Mouse (Mus musculus): Measurements from ENCODE around the gene Plcb1.

Gene Plcb1

DNA sequence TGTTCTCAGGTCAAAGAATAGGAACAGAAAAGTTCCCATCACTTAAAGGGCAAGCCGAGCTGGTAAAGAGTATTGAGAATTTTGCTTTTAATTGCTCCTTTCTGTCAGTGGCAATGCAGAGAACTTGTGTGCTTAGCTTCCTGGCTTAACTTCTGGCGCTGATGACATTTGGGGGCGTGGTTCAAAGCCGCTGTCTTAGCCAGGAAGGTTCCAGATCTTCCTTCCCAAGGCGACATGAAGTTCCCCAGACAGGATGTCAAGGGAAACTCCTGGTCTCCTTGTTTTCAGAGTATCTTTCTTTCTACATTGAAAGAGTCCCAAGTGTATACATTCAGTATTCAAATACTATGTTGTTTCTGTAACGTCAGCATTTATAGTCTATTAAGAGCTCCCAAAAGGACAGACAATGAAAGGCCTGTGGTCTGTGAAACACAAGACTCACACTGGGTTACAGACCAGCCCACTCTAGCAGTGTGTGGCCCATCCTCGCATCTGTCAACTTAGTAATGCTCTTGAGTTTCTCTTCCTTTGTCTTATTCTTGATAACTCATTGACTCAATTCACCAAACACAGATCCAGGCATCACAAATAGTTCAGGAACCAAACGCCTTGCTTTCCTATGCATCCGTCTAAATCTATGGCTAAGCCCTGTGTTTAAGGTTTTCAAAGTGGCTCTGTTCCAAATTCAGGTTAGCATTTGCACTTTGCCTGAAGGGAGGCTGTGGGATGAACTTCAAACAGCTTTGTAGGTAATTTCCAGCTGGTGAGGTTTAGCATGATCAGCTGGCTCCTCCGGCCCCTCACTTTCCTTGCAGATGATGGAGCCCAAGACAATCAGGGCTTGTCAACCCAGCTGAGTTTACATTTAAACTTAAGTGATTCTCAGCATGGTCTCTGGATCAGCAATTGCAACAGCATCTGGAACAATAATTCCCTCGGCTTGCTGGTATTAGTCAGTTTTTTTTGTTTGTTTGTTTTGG lies 418.6 kb downstream of the Plcb1 start:
- in situ Hi-C loops (cut with MboI): no loop called here

DNA sequence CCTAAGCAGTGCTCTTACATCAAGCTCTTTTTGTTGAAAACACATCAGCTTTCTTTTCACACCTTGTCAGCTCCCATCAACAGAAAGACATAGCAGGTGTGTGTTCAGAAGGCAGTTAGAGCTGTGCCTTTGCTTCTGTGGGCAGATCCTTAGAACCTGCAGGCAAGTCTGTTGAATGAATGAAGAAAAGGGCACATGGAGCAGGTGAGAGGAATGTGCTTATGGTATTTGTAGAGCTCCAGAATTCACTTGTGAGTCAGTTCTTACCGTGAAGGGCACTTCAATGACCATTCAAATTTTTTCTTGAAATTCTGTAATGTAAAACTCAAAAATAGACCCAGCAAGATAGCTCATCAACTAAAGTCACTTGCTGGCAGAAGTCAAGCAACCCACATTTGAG lies 423.0 kb downstream of the Plcb1 start:
- in situ Hi-C loops (cut with MboI): no loop called here

DNA sequence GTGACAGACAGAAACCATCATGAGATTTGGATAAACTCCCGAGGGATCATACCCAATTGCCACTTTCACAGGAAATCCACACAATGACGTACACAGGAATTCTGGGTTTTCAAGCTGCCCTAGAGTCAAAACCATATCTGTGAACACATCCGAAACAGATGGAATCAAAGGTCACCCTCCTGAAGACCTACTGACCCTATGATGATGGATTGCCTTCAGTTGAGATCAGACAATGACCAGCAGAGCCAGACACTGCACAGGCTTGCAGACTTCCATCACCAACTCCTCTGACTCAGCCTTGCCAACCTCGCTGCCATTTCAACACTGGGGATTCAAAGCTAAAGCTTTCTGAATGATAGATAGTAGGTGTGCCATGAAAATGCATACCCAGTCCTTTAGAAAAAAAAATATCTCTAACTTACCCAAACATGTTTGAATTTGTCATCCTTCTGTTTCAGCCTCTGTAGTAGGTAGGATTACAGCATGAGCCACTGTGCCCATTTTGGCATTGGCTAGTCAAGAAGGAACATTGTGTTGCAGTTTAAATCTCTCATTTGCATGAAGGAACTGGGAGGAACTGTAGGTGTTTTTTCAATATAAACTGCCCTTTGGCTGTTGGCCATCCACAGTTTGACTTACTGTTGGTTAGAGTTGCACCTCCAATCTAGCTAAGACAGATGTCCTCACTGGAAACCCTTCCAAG lies 429.0 kb downstream of the Plcb1 start:
- in situ Hi-C loops (cut with MboI): no loop called here

DNA sequence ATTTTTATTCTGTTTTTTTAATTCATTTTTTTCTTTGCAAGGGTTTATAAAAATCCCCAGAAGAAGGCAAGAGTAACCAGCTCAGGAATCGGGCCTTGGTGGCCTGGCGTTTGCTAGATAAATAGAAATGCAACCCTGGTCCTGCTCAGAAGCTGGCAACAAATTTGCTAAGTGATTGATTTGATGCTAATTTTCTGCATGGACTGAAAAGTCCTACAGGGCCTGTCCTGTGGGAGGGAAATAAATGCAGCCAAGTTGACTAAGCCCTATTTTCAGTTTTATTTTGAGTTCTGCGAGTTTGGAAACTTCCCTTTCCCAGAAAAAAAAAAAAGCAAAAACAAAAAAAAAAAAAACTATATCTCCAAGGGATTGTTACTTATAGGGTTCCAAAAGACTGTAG lies 433.5 kb downstream of the Plcb1 start:
- in situ Hi-C loops (cut with MboI): no loop called here

DNA sequence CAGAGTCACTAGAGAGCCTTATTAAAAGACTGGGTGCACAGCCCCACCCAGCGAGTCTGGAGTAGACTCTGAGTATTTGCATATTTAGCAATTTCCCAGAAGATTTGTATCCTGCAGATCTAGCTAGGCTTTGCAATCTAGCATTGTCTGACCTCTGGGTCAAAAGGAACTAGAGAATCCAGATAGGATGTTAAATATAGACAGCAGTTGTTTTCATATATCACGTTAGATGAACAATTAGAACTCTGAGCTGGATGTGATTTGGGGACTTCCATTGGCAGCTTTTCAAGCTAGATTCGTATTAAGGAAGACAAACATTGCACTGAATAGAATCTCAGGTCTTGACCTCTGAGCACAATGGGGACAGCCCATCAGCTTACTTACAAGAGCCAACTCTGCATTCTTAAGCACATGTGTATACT lies 439.7 kb downstream of the Plcb1 start:
- in situ Hi-C loops (cut with MboI): no loop called here

DNA sequence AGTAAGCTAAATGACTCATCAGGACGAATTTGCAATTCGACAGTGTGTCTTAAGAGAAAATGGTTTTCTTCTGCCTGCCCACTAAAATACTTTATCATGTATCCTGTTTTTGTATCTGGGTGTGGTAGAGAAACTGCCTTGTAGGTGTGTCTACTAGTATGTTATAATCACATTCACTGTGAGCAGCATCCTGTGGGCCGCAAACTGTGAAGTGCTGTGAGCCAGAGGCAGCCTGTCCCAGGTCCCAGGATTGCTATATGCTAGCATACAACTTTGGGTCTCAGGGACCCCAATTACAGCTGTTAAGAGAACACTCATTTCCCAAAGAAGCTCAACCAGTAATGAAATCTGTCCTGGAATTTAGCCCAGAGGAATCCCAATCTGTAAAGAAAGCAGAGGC lies 444.4 kb downstream of the Plcb1 start:
- in situ Hi-C loops (cut with MboI): no loop called here

DNA sequence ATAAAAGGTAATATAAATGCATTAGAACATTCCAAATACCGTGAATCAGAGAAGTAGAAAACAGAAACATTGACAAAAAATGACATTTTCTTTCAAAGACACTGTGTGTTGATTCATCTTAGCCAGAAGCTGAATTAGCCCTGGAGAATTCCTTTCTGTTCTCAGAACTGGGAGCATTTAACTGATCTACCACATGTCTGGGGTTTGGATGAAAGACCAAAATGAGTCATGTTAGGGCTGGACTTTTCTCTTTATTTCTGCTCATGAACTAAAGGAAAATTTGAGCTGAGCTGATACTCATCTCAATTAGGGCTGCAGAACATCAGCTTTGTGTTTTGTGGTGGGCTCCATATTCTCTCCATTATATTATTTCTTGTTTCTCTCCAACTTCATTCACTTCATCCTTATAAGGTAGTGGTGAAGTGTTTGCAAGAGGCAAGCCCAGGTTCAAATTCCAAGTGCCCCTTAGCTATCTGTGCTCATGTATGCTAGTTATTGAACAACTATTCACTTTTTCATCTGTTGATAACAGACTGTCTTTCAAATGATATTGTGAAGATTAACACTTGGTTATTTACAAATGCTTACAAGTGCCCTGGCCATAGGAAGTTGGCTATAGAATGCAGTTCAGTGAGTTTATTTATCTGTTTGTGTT lies 456.9 kb downstream of the Plcb1 start:
- in situ Hi-C loops (cut with MboI): no loop called here

DNA sequence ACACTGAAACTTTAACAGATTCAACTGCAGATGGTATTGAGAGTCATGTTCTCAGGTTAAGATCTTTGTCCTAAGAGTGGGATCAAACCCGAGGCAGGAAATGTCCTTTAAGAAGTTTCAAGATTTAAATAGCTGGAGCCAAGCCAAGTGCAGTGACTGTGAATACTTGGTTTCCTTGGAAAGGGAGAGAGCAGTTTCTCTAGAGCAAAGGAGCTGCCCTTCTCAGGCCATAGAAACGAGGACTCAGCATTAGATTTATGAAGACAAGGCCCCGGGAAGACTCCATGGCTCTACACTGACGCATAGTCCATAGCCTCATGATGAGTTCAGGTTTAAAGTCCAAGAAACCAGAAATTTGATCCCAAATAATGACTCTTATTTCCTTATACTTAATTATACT lies 457.9 kb downstream of the Plcb1 start:
- in situ Hi-C loops (cut with MboI): no loop called here

DNA sequence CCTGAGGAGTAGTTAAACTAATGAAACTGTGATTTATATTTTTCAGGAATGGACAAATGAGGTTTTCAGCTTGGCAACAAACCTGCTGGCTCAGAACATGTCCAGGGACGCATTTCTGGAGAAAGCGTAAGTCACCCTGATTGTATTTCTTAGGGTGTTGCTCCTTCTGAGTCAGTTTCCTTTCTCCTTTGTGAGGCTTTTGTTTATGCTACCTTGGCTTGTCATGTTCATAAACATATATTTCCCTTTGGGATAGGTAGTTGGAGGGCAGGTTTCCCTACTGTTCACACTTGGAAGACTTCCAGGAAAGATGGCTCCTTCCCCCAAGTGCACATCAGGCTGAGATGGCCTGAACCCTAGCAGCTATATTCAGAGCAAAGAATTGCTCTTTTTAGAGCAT lies 464.1 kb downstream of the Plcb1 start:
- in situ Hi-C loops (cut with MboI): no loop called here

DNA sequence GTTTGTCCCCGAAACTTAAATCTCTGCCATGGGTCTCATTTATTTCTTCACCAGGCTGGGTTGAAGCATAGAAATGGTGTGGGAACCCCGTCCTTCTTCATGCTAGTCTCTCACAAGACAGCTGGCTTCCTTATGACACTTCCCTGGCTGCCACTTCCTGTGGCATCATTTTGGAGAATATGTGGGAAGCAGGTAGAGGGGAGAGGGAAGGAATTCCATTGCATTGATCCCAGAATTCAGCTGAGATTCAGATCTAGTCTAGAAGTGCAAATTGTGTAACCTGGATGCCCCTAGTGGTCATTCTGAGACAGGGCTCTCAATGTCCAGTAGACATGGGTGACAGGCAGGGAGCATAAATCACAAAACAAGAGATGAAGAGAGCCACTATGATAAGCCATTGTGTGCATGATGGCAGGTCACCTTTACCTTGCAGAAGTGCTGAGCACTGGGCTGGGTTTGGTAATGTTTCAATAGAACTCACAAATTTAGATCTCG lies 466.0 kb downstream of the Plcb1 start:
- in situ Hi-C loops (cut with MboI): no loop called here

DNA sequence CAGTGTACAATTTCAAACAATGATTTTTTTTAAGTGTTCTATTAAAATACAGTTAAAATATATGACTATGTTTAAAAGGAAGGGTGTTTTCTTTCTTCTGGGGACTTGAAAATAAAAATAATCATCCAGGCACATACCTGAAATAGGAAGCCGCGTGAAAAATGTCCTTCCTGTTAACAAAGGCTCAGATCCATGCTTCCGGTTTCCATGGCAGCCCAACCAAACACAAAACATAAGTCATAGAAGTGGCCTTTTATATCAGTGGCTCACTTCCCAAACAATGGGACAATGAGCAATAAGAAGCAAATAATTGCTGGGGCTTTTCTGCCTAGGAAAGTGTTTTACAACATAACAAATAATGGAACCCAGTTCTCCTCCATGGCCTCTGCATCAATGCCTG lies 473.3 kb downstream of the Plcb1 start:
- in situ Hi-C loops (cut with MboI): no loop called here

DNA sequence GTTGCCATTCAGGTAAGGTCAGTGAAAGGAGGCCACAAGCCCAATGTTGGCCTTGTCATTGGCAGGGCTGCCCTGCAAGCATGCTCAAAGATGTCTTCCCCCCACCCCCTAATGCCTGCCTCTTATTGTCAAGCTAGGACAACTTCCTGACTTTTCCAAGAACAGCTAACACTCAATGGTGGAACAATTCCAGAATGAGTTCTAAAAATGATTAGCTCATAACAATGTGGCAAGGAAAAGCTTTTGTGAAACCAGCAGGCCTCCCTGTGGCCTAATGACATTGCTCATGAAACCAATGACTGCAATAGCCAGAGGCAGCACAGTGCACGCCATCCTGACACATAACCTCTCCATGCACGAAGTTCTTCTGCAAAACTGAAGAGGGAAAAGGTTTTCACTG lies 478.1 kb downstream of the Plcb1 start:
- in situ Hi-C loops (cut with MboI): no loop called here

DNA sequence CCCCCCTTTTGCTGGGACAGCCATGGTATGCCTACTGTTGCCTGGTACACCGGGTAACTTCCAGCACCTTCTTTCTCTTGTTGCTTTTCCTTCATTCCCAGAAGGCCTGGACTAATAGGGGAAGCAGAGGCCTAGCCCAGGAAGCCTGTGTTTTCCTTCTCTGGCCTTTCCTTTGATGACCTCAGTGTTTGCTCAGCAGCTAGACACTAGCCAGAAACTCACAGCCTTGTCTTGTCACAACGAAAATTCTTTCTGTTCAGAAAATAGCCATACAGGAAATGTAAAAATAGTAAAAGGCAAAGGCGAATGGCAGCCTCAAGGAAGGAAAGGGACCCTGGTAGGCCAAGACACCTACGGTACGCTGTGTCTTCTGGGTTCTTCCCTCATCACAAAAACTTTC lies 489.1 kb downstream of the Plcb1 start:
- in situ Hi-C loops (cut with MboI): no loop called here

DNA sequence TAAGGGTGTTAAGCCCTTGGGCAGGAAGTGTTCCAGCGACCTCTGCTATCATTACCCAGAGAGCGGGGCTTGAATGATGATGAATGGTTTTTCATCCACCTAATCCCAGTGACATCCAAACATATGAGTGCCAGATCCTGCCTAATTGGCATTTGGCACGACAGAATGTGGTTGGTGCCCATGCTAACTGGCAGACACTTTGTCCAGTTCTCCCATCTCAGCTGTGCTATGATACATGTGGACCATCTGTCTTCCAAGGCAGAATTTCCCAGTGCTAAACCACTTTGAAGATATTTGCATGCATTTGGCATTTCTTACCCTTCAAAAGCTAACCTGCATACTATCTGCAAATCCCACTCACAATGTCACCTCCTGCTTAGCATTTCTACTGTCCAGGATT lies 492.6 kb downstream of the Plcb1 start:
- in situ Hi-C loops (cut with MboI): no loop called here

DNA sequence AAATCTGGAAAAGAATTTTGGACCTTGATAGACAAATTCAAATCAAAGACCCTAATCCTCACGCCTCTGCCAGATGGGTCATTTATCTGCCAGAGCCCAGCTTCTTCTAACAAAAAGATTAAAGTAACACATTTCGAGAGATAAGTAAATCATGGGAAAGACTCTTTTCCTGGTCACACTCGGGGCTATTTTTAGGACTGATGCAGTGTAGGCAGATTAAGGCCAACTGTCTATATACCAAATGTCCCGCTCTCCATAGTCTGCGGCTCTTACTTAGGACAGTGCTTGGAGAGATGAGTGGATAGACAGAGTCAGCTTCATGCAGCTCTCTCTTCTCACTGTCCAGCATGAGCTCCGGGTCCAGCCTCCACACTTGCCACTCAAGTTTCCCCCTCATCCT lies 493.2 kb downstream of the Plcb1 start:
- in situ Hi-C loops (cut with MboI): no loop called here

DNA sequence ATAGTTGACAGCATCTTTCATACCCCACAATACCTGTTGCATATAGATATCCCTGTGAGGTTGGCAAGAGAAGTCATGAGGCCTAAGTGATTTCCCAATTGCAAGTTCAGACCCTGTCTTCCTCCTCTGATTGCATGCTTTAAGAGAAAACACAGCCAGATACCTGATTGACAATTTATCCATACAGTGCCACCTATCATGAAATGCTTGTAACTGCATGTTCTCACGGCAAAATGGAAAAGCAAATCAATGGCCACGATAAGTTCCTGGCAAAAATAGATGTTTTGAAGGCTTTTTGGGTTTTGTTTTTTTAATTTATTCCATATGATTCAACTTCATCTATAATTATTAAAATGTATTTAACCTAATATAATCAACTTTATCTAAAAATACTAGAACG lies 497.9 kb downstream of the Plcb1 start:
- in situ Hi-C loops (cut with MboI): no loop called here

DNA sequence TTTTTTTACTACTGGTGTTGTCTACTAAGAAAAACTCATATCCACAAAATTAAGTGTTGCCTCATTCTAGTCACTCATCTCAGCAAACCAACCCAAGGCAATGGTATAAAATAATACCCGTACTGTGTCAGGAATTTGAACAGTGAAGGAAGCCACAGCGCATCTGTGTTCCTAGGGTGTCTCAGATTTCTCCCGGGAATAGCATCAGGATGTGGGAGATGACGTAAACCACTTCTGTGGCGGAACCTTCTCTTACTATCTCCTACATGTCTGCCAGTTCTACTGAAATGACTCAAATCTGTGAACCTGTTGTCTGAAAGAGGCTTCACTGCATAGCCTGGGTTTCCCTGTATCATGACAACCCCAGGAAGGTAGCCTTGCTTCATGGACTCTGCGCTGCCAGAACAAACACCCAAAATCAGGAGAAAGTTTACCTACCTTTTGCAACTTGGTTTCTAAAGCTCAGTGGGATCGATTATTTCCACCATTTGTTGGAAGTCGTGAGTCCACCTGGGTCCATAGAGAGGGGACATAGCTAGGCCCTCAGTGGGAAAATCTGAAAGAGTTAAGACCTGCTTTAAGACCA lies 510.4 kb downstream of the Plcb1 start:
- in situ Hi-C loops (cut with MboI): no loop called here

DNA sequence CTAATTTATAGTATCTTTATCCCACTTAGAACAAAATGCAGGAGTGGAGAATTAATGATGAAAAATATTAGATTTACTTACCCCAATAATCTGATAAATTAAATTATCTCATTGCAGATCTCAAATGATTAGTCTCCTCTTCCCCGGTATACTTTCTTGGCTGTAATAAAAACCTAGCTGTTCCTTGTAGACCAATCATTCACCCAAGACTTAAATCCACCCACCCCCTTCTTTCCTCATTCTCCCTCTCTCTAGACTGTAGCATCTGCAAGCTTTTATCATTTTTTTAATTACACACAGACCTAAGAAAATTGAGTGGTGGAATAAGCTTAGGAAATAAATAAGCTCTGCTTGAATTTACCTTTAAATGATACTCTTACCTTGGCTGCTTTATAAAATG lies 514.6 kb downstream of the Plcb1 start:
- in situ Hi-C loops (cut with MboI): no loop called here

DNA sequence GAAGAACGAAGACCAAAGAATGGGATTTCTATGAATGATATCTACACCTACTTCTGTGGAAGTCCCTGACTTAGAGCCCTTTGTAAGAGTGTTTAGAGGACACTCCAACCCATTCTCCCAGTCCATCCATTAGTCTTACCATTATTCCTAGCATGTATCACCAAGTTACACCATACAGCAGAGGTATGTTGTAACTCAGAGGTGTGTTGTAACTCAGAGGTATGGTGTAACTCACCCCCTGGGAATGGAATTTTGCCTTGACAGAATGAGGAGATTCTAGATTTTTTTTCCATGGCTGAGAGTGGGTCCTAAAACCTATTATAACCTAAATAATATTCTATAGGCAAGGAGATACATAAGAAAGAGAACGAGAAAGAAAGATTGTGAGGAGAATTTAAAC lies 516.6 kb downstream of the Plcb1 start:
- in situ Hi-C loops (cut with MboI): no loop called here

DNA sequence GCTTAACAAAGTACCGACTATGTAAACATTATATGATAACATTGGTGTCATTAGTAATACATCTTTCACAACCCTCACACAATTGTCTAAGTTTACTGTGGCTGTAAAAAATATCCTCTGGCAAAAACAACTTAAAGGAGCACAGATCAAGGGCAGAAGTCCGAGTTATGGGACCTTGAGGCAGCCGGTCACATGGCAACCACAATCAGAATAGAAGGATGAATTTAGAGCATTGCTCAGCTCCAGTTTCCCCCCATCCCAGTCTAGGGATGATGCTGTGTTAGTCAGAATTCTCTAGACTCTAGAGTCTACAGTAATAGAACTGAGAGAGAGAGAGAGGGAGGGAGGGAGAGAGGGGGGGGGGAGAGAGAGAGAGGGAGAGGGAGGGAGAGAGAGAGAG lies 519.3 kb downstream of the Plcb1 start:
- in situ Hi-C loops (cut with MboI): no loop called here

DNA sequence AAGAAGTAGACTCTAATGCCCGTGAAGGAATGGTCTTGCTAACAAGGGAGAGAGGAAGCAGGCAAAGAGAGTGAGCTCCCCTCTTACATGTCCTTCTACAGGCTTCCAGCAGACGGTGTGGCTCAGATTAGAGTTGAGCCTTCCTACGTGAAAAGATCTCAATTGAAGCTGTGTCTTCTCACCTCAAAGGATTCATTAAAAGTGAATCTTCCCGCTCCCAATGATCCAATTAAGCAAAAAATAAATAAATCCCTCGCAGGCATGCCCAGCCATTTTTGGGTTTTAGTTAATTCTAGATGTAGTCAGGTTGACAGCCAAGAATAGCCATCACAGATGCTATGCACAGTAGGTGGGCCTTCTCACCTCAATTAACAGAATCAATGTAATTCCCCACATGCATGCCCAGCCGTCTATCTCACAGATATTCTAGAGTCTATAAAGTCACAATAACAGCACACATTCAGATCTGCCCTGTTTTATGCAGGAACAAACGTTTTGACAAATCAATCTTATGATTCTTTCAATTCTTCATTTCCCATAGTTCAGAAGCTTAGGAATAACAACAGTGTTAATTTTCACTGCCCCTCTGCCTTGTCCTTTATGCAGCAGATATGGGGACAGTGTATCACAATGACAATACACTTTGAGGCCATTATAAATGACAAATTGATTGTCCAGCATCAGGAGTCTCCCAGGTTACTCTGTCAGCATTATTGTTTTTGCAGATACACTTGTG lies 520.0 kb downstream of the Plcb1 start:
- in situ Hi-C loops (cut with MboI): no loop called here

DNA sequence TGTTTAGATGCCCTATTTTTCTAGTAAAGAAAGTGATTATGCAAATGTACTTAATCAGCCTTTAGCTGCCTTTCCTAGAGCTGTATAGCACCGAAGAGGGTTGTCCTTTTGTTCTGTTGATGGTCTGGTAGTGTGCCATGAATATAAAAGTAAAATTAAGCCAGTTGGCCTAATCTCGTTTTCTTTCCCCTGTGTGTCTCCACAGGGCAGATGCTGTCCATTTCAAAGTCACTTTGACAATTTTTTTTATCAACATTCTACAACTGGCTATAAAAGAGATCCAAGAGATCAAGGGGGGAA lies 520.6 kb downstream of the Plcb1 start:
- in situ Hi-C loops (cut with MboI): no loop called here

Data from mature B cell (primary cell).